Mouse (Mus musculus) left cerebral cortex, postnatal 36 days (tissue): ENCODE data around the gene Sar1a. TPM values are rescaled to one million over a fixed set of nuclear protein-coding genes. Genes with fewer than 3 reads are reported as not detected.
A peak's percentile ranks its signal among the peaks of the same experiment; 100 is the strongest.

ENCODE experiments used
- DNase-seq, 2 experiments: peaks; one replicate each; pipeline ENCODE4 v3.0.0; 2021 to 2022; ENCODE audit warnings: low spot score in 2 of 2, mixed read lengths in 1 of 2
- intact Hi-C: fragments of 180-260 bp; cut with DNase I; formaldehyde crosslinking; loops from one replicate; pipeline ENCODE4 v1.15.1; 2025
- total RNA-seq, 2 experiments: library from RNA; stranded (reverse); gene quantifications; 2 replicates each; pipeline ENCODE4 v1.2.3; 2021

Gene Sar1a
- total RNA-seq, 2 experiments from 2014 or later = 122 to 128 TPM

GRCm38 (mm10) chr10:61669896-61670295 is 10.2 kb upstream of the Sar1a start:
- intact Hi-C loops = loop anchor here (10.0 kb wide), 1 partner anchor 465 kb away; no protein-coding TSS in a partner anchor
- no peak for DNase-seq

- DNase-seq = no peak
- intact Hi-C loops = no loop called here
These were observed 9.3 kb upstream of the Sar1a start for GRCm38 (mm10) chr10:61670758-61671157.

DNA sequence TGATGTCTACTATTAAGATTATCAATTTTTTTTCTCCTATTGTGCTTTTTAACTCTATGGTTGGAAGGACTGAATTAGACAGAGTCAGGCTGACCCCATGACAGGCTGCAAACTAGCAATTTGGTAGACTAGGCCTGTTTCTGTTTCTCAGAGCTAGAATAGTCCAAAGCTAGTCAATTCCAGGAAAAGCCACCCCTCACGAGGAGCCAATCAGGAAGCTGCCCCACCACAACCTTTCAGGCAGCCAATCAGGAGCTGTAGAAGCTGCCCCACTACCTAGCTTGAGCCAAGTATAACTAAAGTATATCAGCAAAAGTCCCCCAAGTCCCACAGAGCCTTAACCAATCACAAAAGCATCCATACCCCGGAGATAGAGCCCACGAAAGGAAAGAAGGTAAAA is 4.2 kb upstream of the Sar1a start:
- DNase-seq = no peak
- intact Hi-C loops = no loop called here

GRCm38 (mm10) chr10:61679545-61679944 is 554 bp upstream of the Sar1a start:
- no peak for DNase-seq
- intact Hi-C loops = no loop called here

GRCm38 (mm10) chr10:61689405-61689804 is 9.3 kb downstream of the Sar1a start:
- intact Hi-C loops = no loop called here
- DNase-seq = no peak

- DNase-seq = no peak
- intact Hi-C loops = no loop called here
These were observed 13.5 kb downstream of the Sar1a start for GRCm38 (mm10) chr10:61693563-61693962.

- intact Hi-C loops = loop anchor here (1.0 to 5.0 kb wide), 2 partner anchors 15 to 87 kb away; partner anchors contain the start of genes H2afy2 and Sar1a
- DNase-seq = peak; percentile 94 to 96
These were observed 15.0 kb downstream of the Sar1a start, which contains the start of gene Tysnd1 for GRCm38 (mm10) chr10:61694870-61695670. Tysnd1 (plus strand) TSS chr10:61695514.

GRCm38 (mm10) chr10:61695703-61696559 is 15.8 kb downstream of the Sar1a start:
- intact Hi-C loops = loop anchor here (1.0 to 5.0 kb wide), 2 partner anchors 16 to 86 kb away; partner anchors contain the start of genes H2afy2 and Sar1a
- DNase-seq = peak in 1 of 2 experiments; percentile 23

DNA sequence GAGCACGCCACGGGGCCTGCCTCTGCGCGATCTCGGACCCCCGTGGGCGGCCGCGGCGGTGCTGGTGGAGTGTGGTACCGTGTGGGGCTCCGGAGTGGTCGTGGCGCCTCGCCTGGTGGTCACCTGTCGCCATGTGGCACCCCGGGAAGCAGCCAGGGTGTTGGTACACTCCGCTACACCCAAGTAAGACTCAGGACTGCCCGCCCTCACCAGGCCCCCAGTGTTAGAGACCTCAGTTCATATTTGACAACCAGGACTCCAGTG is 16.4 kb downstream of the Sar1a start:
- intact Hi-C loops = loop anchor here (5.0 kb wide), 1 partner anchor 86 kb away; the partner anchor contains the start of gene H2afy2
- DNase-seq = no peak

DNA sequence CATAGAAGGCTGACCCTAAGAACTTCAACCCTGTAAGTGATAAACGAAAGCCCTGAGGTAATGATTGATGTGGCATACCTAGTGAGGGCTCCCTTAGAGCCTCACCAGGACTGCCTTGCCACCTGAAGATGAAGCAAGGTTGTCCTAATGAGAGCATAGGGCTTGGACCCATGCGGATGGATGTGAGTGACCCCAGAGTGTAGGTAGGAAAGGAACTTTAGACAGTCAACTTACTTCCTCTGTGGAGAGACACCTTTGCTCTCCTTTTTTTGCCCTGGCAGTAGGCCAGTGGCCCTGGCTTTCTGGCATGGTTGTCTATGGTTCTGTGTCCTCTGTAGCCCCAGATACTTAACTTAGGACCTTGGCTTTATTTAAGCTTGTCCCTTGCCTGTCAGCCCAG is 16.9 kb downstream of the Sar1a start:
- intact Hi-C loops = loop anchor here (5.0 kb wide), 1 partner anchor 85 kb away; the partner anchor contains the start of gene H2afy2
- no peak for DNase-seq

DNA sequence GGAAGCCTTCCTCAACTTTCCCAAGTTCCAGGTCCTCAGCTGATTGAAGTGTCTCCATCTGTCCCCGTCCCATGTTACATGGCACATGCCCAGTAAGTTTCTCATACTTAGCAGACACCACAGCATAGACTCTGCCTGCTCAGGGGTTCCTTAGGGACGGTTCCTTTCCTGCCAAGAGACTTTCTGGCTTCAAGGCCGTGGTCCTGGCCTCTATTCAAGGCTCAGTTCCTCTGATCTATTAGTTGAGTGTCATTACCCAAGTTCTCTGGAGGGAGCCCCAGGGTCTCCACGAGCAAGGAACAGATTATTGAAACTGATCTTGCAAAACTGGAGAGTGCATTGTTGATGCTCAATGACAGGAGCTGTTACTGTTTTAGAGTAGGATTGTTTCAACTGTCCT is 24.6 kb downstream of the Sar1a start:
- DNase-seq = no peak
- intact Hi-C loops = no loop called here

- intact Hi-C loops = no loop called here
- no peak for DNase-seq
These were observed 26.6 kb downstream of the Sar1a start for GRCm38 (mm10) chr10:61706412-61707375.

DNA sequence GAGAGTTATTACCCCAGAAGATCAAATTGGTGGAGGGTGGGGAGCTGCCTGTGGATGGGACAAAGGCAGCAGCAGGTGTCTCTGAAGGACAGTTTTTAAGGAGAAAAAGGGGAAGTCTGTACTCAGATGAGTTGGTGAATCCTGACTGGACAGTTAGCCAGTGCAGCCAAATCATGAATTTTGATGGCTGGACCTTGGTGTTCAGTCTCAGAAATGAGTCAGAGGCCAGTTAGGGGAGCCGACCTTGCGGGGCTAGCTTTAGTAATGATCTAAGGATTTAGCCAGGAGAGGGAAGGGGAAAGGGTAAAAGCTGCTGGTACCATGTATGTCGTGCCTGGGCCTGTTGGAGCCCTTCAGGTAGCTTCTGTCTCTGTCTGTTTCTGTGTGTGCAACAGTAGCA is 33.5 kb downstream of the Sar1a start:
- intact Hi-C loops = no loop called here
- DNase-seq = no peak

DNA sequence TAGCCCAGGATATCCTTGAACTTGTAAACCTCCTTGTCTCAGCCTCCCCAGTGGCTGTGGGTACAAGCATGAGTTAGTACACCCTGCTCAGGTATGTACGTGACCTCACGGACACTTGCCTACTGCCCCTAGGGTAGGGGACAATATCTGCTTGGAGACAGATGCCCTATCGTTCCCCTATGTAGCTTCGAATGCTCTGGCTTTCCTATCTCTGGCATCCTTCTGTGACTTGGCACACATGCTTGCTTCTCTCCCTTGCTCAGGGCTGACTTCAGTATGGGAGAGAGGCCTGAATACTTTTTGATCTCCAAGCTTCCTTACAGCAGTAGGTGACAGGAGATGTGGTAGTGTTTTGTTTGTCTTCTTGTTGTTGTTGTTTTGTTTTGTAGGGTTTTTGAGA is 34.0 kb downstream of the Sar1a start:
- DNase-seq = no peak
- intact Hi-C loops = no loop called here

DNA sequence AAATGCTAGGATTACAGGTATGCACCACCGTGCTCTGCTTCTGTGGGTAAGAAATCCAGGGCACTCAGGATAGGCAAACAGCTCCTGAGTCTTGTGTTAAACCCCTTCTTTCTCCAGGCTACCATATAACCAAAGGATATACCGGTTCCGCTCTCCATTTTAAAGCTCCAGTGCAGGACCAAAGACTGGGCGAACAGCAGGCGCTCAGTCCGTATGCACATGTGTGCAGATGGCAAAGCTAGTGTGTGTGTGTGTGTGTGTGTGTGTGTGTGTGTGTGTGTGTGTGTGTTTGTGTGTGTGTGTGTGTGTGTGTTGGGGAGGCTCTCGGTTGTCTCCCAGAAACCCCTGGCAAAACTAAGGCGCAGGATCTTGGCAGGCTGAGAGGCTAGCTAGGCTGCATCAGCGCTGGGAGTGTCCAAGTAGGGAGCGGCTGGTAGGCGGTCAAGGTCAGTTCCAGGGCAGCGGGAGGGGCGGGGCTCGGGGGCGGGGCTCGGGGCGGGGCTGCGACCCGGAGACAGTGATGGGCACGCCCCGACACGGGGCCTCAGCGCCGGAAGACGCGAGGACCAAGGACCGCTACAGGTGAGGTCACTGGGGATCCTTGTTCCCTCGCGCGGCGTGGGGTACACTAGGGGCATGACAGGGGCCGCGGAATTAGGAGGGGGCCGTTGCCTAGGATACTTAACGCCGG is 34.8 kb downstream of the Sar1a start, which contains the start of gene Aifm2:
Aifm2 (plus strand) TSS at position 493 of the 691 bp plus-strand sequence.
- intact Hi-C loops = no loop called here
- no peak for DNase-seq

- no peak for DNase-seq
- intact Hi-C loops = no loop called here
These were observed 35.4 kb downstream of the Sar1a start for GRCm38 (mm10) chr10:61715462-61715837.

- intact Hi-C loops = no loop called here
- DNase-seq = no peak
These were observed 36.1 kb downstream of the Sar1a start for GRCm38 (mm10) chr10:61715996-61716864.
